Mouse (Mus musculus): Measurements from ENCODE around the gene Nisch. TPM values are rescaled to one million over a fixed set of nuclear protein-coding genes. Genes with fewer than 3 reads are reported as not detected.

The Nisch gene
- total RNA-seq, 1 experiment from 2014 or later: 393 TPM

GRCm38 (mm10) chr14:31189348-31189747, 27.4 kb downstream of the Nisch start:
- DNase-seq: no peak

GRCm38 (mm10) chr14:31188771-31189181, 28.0 kb downstream of the Nisch start:
- DNase-seq: no peak

- peak; percentile 68 for DNase-seq
Measured at GRCm38 (mm10) chr14:31186656-31187055, 30.1 kb downstream of the Nisch start.

- DNase-seq: no peak
Measured at GRCm38 (mm10) chr14:31184195-31184594, 32.6 kb downstream of the Nisch start.

- no peak for DNase-seq
Measured at GRCm38 (mm10) chr14:31183541-31183940, 33.2 kb downstream of the Nisch start.

GRCm38 (mm10) chr14:31182786-31183290, 33.9 kb downstream of the Nisch start:
- DNase-seq: no peak

- no peak for DNase-seq
Measured at GRCm38 (mm10) chr14:31181512-31181911, 35.2 kb downstream of the Nisch start.

GRCm38 (mm10) chr14:31179677-31180365, 36.9 kb downstream of the Nisch start:
- no peak for DNase-seq

GRCm38 (mm10) chr14:31177715-31178114, 39.0 kb downstream of the Nisch start:
- no peak for DNase-seq

GRCm38 (mm10) chr14:31177287-31177686, 39.5 kb downstream of the Nisch start:
- no peak for DNase-seq

- no peak for DNase-seq
Measured at GRCm38 (mm10) chr14:31173537-31173936, 43.2 kb downstream of the Nisch start.

GRCm38 (mm10) chr14:31172781-31173455, 43.8 kb downstream of the Nisch start:
- no peak for DNase-seq

GRCm38 (mm10) chr14:31171821-31172220, 44.9 kb downstream of the Nisch start:
- DNase-seq: no peak

GRCm38 (mm10) chr14:31171386-31171785, 45.4 kb downstream of the Nisch start:
- peak; percentile 54 for DNase-seq

GRCm38 (mm10) chr14:31170963-31171362, 45.8 kb downstream of the Nisch start:
- DNase-seq: no peak

- no peak for DNase-seq
Measured at GRCm38 (mm10) chr14:31169508-31169907, 47.2 kb downstream of the Nisch start.

GRCm38 (mm10) chr14:31168425-31168824, 48.3 kb downstream of the Nisch start, which contains the start of gene Stab1:
Gene Stab1 (minus strand): TSS chr14:31168641.
- peak; percentile 25 for DNase-seq

- DNase-seq: no peak
Measured at GRCm38 (mm10) chr14:31166827-31167226, 49.9 kb downstream of the Nisch start.

- DNase-seq: no peak
Measured at GRCm38 (mm10) chr14:31165991-31166630, 50.6 kb downstream of the Nisch start.

- DNase-seq: no peak
Measured at GRCm38 (mm10) chr14:31165458-31165857, 51.3 kb downstream of the Nisch start.

GRCm38 (mm10) chr14:31165010-31165409, 51.7 kb downstream of the Nisch start:
- DNase-seq: no peak

GRCm38 (mm10) chr14:31164067-31164466, 52.7 kb downstream of the Nisch start:
- no peak for DNase-seq

- DNase-seq: no peak
Measured at GRCm38 (mm10) chr14:31161638-31162037, 55.1 kb downstream of the Nisch start.

Measured in adrenal gland, postnatal 25 days (tissue).